Mouse (Mus musculus): ENCODE results near the gene Scin.
A peak's percentile ranks its signal among the peaks of the same experiment; 100 is the strongest.

The Scin gene

GRCm38 (mm10) chr12:40108143-40108542 is 25.9 kb downstream of the Scin start:
- DNase-seq (ENCODE audit: low spot score in 2 of 2) = no peak

- no peak for DNase-seq (ENCODE audit: low spot score in 2 of 2)
Measured at GRCm38 (mm10) chr12:40106874-40107273, 27.2 kb downstream of the Scin start.

GRCm38 (mm10) chr12:40104750-40105149 is 29.3 kb downstream of the Scin start:
- DNase-seq (ENCODE audit: low spot score in 2 of 2) = no peak

- no peak for DNase-seq (ENCODE audit: low spot score in 2 of 2)
Measured at GRCm38 (mm10) chr12:40102359-40102758, 31.7 kb downstream of the Scin start.

- DNase-seq (ENCODE audit: low spot score in 2 of 2) = no peak
Measured at GRCm38 (mm10) chr12:40099407-40099806, 34.6 kb downstream of the Scin start.

GRCm38 (mm10) chr12:40097449-40097848 is 36.6 kb downstream of the Scin start:
- no peak for DNase-seq (ENCODE audit: low spot score in 2 of 2)

- DNase-seq (ENCODE audit: low spot score in 2 of 2) = no peak
Measured at GRCm38 (mm10) chr12:40097023-40097422, 37.0 kb downstream of the Scin start.

- no peak for DNase-seq (ENCODE audit: low spot score in 2 of 2)
Measured at GRCm38 (mm10) chr12:40096453-40096852, 37.6 kb downstream of the Scin start.

- peak in 1 of 2 experiments; percentile 44 for DNase-seq (ENCODE audit: low spot score in 2 of 2)
Measured at GRCm38 (mm10) chr12:40090017-40090416, 44.0 kb downstream of the Scin start.

GRCm38 (mm10) chr12:40085731-40086322 is 48.2 kb downstream of the Scin start:
- no peak for DNase-seq (ENCODE audit: low spot score in 2 of 2)

GRCm38 (mm10) chr12:40082453-40083238 is 51.4 kb downstream of the Scin start:
- peak in 1 of 2 experiments; percentile 39 for DNase-seq (ENCODE audit: low spot score in 2 of 2)

GRCm38 (mm10) chr12:40082048-40082447 is 52.0 kb downstream of the Scin start:
- DNase-seq (ENCODE audit: low spot score in 2 of 2) = no peak

GRCm38 (mm10) chr12:40073660-40074059 is 60.4 kb downstream of the Scin start:
- DNase-seq (ENCODE audit: low spot score in 2 of 2) = no peak

- no peak for DNase-seq (ENCODE audit: low spot score in 2 of 2)
Measured at GRCm38 (mm10) chr12:40047024-40047423, 87.0 kb downstream of the Scin start.

GRCm38 (mm10) chr12:40043816-40044585 is 90.0 kb downstream of the Scin start:
- no peak for DNase-seq (ENCODE audit: low spot score in 2 of 2)

- peak; percentile 14 to 41 for DNase-seq (ENCODE audit: low spot score in 2 of 2)
Measured at GRCm38 (mm10) chr12:40040067-40040466, 94.0 kb downstream of the Scin start.

- DNase-seq (ENCODE audit: low spot score in 2 of 2) = peak; percentile 90 to 94
Measured at GRCm38 (mm10) chr12:40037876-40038463, 96.1 kb downstream of the Scin start, which contains the start of gene Arl4a. TSS of gene Arl4a (minus strand) at chr12:40038025.

- peak; percentile 99 for DNase-seq (ENCODE audit: low spot score in 2 of 2)
Measured at GRCm38 (mm10) chr12:40037226-40037813, 96.7 kb downstream of the Scin start.

GRCm38 (mm10) chr12:40036666-40037065 is 97.4 kb downstream of the Scin start:
- DNase-seq (ENCODE audit: low spot score in 2 of 2) = peak; percentile 9 to 14

GRCm38 (mm10) chr12:40035506-40035905 is 98.5 kb downstream of the Scin start:
- no peak for DNase-seq (ENCODE audit: low spot score in 2 of 2)

- DNase-seq (ENCODE audit: low spot score in 2 of 2) = no peak
Measured at GRCm38 (mm10) chr12:40029201-40029600, 104.8 kb downstream of the Scin start.

- no peak for DNase-seq (ENCODE audit: low spot score in 2 of 2)
Measured at GRCm38 (mm10) chr12:40027846-40028245, 106.2 kb downstream of the Scin start.

Measured in thymus, postnatal 10 days (tissue).